Mouse (Mus musculus) midbrain, embryonic 10.5 days (tissue): Measurements from ENCODE around the gene Man2b2. TPM values are rescaled to one million over a fixed set of nuclear protein-coding genes. Genes with fewer than 3 reads are reported as not detected.

ENCODE experiments used
- DNase-seq: peaks from one replicate; pipeline ENCODE4 v3.0.0-alpha.2; 2017; ENCODE audit warnings: low spot score
- H3K27ac ChIP-seq: fragments of 300-500 bp; sonication (generic); replicated peaks from 2 replicates; pipeline ENCODE4 v1.5.1; 2016; ENCODE audit warnings: mild to moderate bottlenecking
- H3K27me3 ChIP-seq: fragments of 300-500 bp; sonication (generic); 2 replicates; pipeline ENCODE4 v1.6.1; 2016; ENCODE audit warnings: low read depth, mild to moderate bottlenecking; ENCODE audit not compliant: poor library complexity, severe bottlenecking
- H3K36me3 ChIP-seq: fragments of 300-500 bp; sonication (generic); 2 replicates; pipeline ENCODE4 v1.6.1; 2016; ENCODE audit warnings: mild to moderate bottlenecking, moderate library complexity
- H3K4me1 ChIP-seq: fragments of 300-500 bp; sonication (generic); 2 replicates; pipeline ENCODE4 v1.6.1; 2016
- H3K4me3 ChIP-seq: fragments of 300-500 bp; sonication (generic); 2 replicates; pipeline ENCODE4 v1.5.1; 2016; ENCODE audit warnings: mild to moderate bottlenecking, moderate library complexity
- H3K9me3 ChIP-seq: fragments of 300-500 bp; sonication (generic); replicated peaks from 2 replicates; pipeline ENCODE4 v1.6.1; 2016; ENCODE audit warnings: mild to moderate bottlenecking
- WGBS: fragments of 180-500 bp; shearing (Covaris S2); methylation state at CpG from one replicate; pipeline ENCODE4 v1.1.7; 2016; 5-methylcytosine and 5-hydroxymethylcytosine counted together
- polyA plus RNA-seq: library from polyadenylated mRNA; unstranded; fragments of >200 nt; fragmentation: Nextera tagmentation; extraction: Ambion mirVana; gene quantifications from 2 replicates; pipeline ENCODE4 v1.2.1, GENCODE M21; 2016

The Man2b2 gene
- polyA plus RNA-seq, 1 experiment from 2014 or later: 15.4 TPM

- no peaks in the 10 kb centered on the region for H3K4me1 ChIP-seq
- no peak overlapping the region for H3K27ac ChIP-seq
- DNase-seq: no peak
- no peaks in the 10 kb centered on the region for H3K9me3 ChIP-seq
- H3K4me3 ChIP-seq: no peak overlapping the region
- WGBS: 86% methylated on average over 2 of the region's 2 CpGs
- no peaks in the 10 kb centered on the region for H3K36me3 ChIP-seq
- peaks cover 28% of the 10 kb centered on the region for H3K27me3 ChIP-seq
Observed at GRCm38 (mm10) chr5:36861084-36861483, 30.6 kb upstream of the Man2b2 start.

GRCm38 (mm10) chr5:36857546-36857945, 27.1 kb upstream of the Man2b2 start:
- Histone ChIP-seq H3K36me3 (no peaks in the 10 kb centered on the region), H3K27ac (no peak overlapping the region), H3K27me3 (no peaks in the 10 kb centered on the region), H3K4me3 (no peak overlapping the region), H3K4me1 (no peaks in the 10 kb centered on the region; the same call in 1 of the 2 replicates), H3K9me3 (no peaks in the 10 kb centered on the region)
- WGBS: 81% methylated on average over 5 of the region's 5 CpGs
- DNase-seq: no peak

- no peak for DNase-seq
- WGBS: 92% methylated on average over 7 of the region's 7 CpGs
Observed at GRCm38 (mm10) chr5:36856529-36856928, 26.1 kb upstream of the Man2b2 start.

GRCm38 (mm10) chr5:36855180-36855579, 24.7 kb upstream of the Man2b2 start:
- H3K9me3 ChIP-seq: no peaks in the 10 kb centered on the region
- H3K36me3 ChIP-seq: no peaks in the 10 kb centered on the region
- no peak overlapping the region for H3K27ac ChIP-seq
- peaks cover 11% of the 10 kb centered on the region for H3K4me1 ChIP-seq
- no peak overlapping the region for H3K4me3 ChIP-seq
- DNase-seq: no peak
- no peaks in the 10 kb centered on the region for H3K27me3 ChIP-seq
- 84% methylated on average over 3 of the region's 3 CpGs for WGBS

More at GRCm38 (mm10) chr5:36856529-36856928, 26.1 kb upstream of the Man2b2 start:
- no peaks in the 10 kb centered on the region for H3K36me3 ChIP-seq
- no peak overlapping the region for H3K27ac ChIP-seq
- H3K4me1 ChIP-seq: peaks cover 7% of the 10 kb centered on the region
- H3K9me3 ChIP-seq: no peaks in the 10 kb centered on the region
- H3K4me3 ChIP-seq: no peak overlapping the region
- H3K27me3 ChIP-seq: no peaks in the 10 kb centered on the region

- DNase-seq: no peak
- Histone ChIP-seq H3K27ac (no peak overlapping the region), H3K4me1 (peaks cover 14% of the 10 kb centered on the region), H3K36me3 (no peaks in the 10 kb centered on the region), H3K27me3 (no peaks in the 10 kb centered on the region), H3K4me3 (no peak overlapping the region), H3K9me3 (no peaks in the 10 kb centered on the region)
- WGBS: 71% methylated on average over 4 of the region's 4 CpGs
Observed at GRCm38 (mm10) chr5:36851572-36851971, 21.1 kb upstream of the Man2b2 start.

- no peaks in the 10 kb centered on the region for H3K27me3 ChIP-seq
- H3K4me3 ChIP-seq: no peak overlapping the region
- 88% methylated on average over 10 of the region's 10 CpGs for WGBS
- no peak overlapping the region for H3K27ac ChIP-seq
- H3K9me3 ChIP-seq: no peaks in the 10 kb centered on the region
- DNase-seq: no peak
- H3K36me3 ChIP-seq: no peaks in the 10 kb centered on the region
- H3K4me1 ChIP-seq: no peaks in the 10 kb centered on the region
Observed at GRCm38 (mm10) chr5:36844490-36844889, 14.0 kb upstream of the Man2b2 start.

GRCm38 (mm10) chr5:36841701-36842100, 11.2 kb upstream of the Man2b2 start:
- Histone ChIP-seq H3K9me3 (no peaks in the 10 kb centered on the region), H3K27ac (no peak overlapping the region), H3K4me3 (no peak overlapping the region), H3K4me1 (no peaks in the 10 kb centered on the region), H3K27me3 (no peaks in the 10 kb centered on the region), H3K36me3 (no peaks in the 10 kb centered on the region)
- WGBS: 68% methylated on average over 1 of the region's 1 CpGs
- no peak for DNase-seq

- Histone ChIP-seq H3K27ac (no peak overlapping the region), H3K9me3 (no peaks in the 10 kb centered on the region), H3K27me3 (no peaks in the 10 kb centered on the region), H3K4me3 (no peak overlapping the region), H3K36me3 (no peaks in the 10 kb centered on the region), H3K4me1 (no peaks in the 10 kb centered on the region)
- WGBS: 85% methylated on average over 7 of the region's 7 CpGs
- DNase-seq: no peak
Observed at GRCm38 (mm10) chr5:36840092-36840491, 9.6 kb upstream of the Man2b2 start.

GRCm38 (mm10) chr5:36839602-36840001, 9.1 kb upstream of the Man2b2 start:
- Histone ChIP-seq H3K27ac (no peak overlapping the region), H3K9me3 (no peaks in the 10 kb centered on the region), H3K4me1 (no peaks in the 10 kb centered on the region), H3K27me3 (no peaks in the 10 kb centered on the region), H3K36me3 (no peaks in the 10 kb centered on the region), H3K4me3 (no peak overlapping the region)
- DNase-seq: no peak
- WGBS: 81% methylated on average over 8 of the region's 8 CpGs

GRCm38 (mm10) chr5:36839032-36839431, 8.6 kb upstream of the Man2b2 start:
- Histone ChIP-seq H3K36me3 (no peaks in the 10 kb centered on the region), H3K27ac (no peak overlapping the region), H3K27me3 (no peaks in the 10 kb centered on the region), H3K4me1 (no peaks in the 10 kb centered on the region), H3K4me3 (no peak overlapping the region), H3K9me3 (no peaks in the 10 kb centered on the region)
- DNase-seq: no peak
- WGBS: 85% methylated on average over 2 of the region's 2 CpGs

GRCm38 (mm10) chr5:36835933-36836332, 5.5 kb upstream of the Man2b2 start:
- H3K4me1 ChIP-seq: peaks cover 3% of the 10 kb centered on the region; the same call in 1 of the 2 replicates
- WGBS: 3% methylated on average over 6 of the region's 6 CpGs

GRCm38 (mm10) chr5:36831272-36831671, 819 bp upstream of the Man2b2 start:
- Histone ChIP-seq H3K9me3 (no peaks in the 10 kb centered on the region), H3K4me1 (peaks cover 19% of the 10 kb centered on the region), H3K4me3 (peak overlapping the region; percentile 75; the same call in 1 of the 2 replicates), H3K27me3 (no peaks in the 10 kb centered on the region), H3K27ac (no peak overlapping the region), H3K36me3 (peaks cover 15% of the 10 kb centered on the region)
- no peak for DNase-seq
- WGBS: 60% methylated on average over 7 of the region's 7 CpGs

More at GRCm38 (mm10) chr5:36835933-36836332, 5.5 kb upstream of the Man2b2 start:
- Histone ChIP-seq H3K27me3 (no peaks in the 10 kb centered on the region), H3K4me3 (no peak overlapping the region), H3K36me3 (no peaks in the 10 kb centered on the region), H3K9me3 (no peaks in the 10 kb centered on the region), H3K27ac (no peak overlapping the region)
- peak; percentile 75 for DNase-seq

GRCm38 (mm10) chr5:36829098-36829497, 1.4 kb downstream of the Man2b2 start:
- H3K36me3 ChIP-seq: peaks cover 37% of the 10 kb centered on the region
- H3K27me3 ChIP-seq: no peaks in the 10 kb centered on the region
- H3K4me3 ChIP-seq: no peak overlapping the region
- 84% methylated on average over 4 of the region's 4 CpGs for WGBS
- H3K9me3 ChIP-seq: no peaks in the 10 kb centered on the region
- DNase-seq: no peak
- peaks cover 19% of the 10 kb centered on the region for H3K4me1 ChIP-seq
- no peak overlapping the region for H3K27ac ChIP-seq

GRCm38 (mm10) chr5:36822907-36823306, 7.5 kb downstream of the Man2b2 start:
- H3K4me3 ChIP-seq: no peak overlapping the region
- H3K4me1 ChIP-seq: no peaks in the 10 kb centered on the region
- DNase-seq: no peak
- H3K36me3 ChIP-seq: peaks cover 88% of the 10 kb centered on the region
- H3K9me3 ChIP-seq: no peaks in the 10 kb centered on the region
- H3K27ac ChIP-seq: no peak overlapping the region
- no peaks in the 10 kb centered on the region for H3K27me3 ChIP-seq
- 90% methylated on average over 4 of the region's 4 CpGs for WGBS
